Mouse (Mus musculus): ENCODE measurements around the gene Cdca7.
A peak's percentile ranks its signal among the peaks of the same experiment; 100 is the strongest.

Gene Cdca7

GRCm38 (mm10) chr2:72493039-72493438, 17.1 kb downstream of the Cdca7 start:
- no peak for DNase-seq (ENCODE audit: low spot score)

DNA sequence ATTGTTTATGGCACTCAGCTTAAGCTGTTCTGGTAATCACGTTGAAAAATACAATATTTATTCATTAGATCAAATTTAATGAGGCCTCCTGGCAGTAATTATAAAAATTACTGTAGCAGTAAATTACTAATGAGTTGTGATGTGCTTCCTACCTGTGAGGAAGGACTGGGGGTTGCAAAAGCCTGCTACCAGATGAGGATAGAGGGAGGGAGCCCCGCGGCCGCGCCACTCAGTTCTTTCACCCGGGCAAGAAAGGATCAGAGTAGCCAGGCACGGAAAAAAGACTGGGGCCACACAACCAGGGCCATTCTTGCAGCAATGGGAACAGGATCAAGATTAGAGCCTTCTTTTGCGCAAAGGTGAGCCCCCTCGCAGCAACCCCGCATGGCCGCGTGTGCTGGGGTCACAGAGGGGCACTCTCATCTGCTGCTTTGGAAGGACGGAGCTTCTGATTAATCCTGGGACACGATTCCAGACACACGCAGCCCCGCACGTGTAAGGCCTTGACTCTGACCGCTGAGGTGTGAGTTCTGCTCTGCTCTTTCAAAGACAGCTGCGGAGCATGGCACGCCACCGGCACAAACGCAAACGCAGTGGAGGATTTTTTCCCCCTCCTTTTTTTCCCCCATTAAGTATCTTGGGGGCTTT, 23.2 kb downstream of the Cdca7 start:
- DNase-seq (ENCODE audit: low spot score): no peak

DNA sequence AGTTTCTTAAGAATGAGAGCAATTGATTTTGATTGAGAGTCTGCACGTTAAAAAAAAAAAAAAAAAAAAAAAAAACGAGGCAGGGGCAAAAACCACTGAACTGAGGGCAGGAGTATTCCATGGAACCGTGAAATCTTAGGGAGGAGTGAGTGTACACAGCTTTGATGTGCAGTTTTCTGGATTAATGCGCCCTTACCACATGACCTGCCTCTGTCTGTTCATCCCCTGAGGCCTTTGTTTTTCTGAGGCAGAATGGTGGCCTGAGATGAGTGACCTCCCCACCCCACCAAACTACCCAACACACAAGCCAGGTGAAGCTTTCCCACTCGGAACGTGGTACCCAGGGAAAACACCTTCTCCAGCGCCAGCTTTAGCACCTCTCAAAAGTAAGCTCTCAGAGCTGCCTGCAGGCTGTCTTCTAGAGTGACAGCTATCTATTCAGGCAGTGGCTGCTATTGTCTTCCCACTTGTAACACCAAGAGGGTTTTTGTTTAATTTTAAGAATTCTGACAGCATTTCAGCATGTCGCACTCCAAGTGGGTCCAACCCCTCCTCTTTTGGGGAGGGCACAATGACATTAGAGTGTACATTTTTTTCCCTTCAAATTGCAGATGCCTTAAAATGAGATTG, 23.9 kb downstream of the Cdca7 start:
- no peak for DNase-seq (ENCODE audit: low spot score)

DNA sequence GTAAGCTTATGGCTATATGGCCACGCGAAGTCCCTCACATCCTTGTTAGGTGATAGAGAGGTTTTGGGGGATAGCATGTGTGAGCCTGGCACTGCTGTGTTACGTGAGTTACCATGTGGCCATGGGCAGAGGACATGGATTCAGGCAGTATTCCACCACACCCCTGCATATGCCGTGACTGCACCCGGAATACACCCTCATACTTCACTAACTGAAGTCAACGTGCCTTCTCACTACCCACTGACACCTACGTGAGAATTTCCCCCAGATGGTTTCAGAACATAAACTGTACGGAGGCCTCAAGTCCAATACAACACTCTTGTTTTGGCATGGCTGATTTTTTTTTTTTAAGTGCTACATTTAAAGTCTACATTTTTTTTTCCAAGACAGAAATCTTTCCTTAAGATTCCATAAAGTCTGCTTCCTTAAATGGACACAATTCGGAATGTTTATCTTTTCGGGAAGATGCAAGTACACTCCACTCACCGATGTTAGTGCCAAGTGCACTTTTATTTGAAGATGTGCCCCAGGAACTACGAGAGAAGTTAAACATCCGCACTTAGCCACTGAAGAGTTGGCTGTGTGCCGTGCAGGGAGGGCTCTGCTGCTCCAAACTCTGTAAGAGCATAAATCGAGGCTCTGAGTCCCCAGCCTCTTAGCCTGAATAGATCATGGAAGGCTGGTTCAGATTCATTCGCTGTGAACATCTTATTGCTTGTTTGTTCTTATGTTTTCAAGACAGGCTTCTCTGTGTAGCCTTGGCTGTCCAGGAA, 26.3 kb downstream of the Cdca7 start:
- DNase-seq (ENCODE audit: low spot score): no peak

- DNase-seq (ENCODE audit: low spot score): no peak
Observed at GRCm38 (mm10) chr2:72503646-72504045, 27.7 kb downstream of the Cdca7 start.

DNA sequence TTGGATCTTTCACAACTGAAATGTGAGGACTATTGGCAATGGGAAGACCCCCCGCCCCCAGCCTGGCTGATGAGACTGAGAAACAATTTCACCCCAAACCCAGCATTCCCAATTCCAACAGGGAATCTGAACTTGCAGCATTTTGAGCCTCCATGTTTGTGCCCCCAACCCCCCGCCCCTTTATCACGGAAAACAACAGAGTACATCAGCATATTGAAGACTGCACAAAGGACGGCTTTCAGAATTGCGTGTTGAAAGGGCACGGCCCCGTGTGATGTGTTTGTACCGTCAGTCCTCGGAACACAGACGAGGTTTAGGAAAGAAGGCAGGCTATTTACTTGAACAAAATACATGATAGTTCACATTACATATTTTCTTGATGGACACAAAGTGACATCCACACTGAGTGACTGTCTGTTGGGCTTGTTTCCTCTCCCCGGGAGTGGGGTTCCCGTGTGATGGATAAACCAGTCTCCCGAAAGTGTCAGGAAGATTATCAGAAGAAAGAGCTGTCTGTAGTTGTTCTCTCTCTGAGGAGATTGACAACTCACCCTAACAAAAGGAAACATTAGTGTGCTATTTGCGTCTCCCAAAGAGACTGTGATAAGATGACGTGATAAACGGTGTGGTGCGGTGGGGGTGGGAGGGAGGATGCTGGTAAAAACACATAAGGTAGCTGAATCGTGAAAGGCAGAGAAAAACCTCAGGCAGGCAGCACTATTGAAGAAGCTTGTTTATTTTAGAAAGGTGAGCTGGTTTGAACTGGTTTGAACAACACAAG, 32.1 kb downstream of the Cdca7 start:
- no peak for DNase-seq (ENCODE audit: low spot score)

DNA sequence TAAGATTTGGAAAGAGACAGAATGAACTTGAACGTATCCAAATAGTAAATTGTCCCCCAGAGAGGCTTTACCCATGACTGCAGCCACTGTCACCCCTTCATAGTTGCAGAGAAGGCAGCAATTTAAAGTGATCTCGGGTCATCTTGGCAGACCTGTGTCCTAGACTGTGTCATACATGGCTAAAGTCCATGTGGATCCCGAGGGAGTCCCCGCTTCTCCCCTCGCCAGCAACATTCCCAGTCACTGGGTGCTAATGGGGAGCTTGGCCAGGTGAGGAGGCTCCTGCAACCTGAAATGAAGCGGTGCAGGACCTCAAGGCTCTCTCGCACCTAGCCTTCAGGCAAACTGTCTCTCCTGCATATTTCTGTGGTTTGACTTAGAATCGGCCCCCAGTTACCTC, 32.9 kb downstream of the Cdca7 start:
- DNase-seq (ENCODE audit: low spot score): no peak

DNA sequence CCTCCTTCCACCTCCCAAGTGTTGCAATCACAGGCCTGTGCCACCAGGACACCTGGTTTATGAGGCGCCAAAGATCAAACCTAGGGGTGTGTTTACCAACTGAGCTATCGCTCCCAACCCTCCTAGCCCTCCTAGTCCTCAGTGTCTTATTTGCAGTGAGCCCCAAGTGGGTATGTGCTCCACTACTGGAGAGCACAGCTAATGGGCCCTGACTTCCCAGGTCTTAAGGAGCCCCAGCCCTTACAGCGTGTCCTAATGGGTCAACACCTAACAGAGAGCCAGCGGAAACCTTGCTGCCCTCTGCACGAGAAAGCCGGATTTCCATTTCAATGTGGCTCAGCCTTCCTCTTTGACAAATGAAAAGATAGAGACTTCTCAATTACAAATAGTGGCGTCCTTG, 39.6 kb downstream of the Cdca7 start:
- no peak for DNase-seq (ENCODE audit: low spot score)

- peak; percentile 62 for DNase-seq (ENCODE audit: low spot score)
Observed at GRCm38 (mm10) chr2:72515971-72516719, 40.2 kb downstream of the Cdca7 start.

DNA sequence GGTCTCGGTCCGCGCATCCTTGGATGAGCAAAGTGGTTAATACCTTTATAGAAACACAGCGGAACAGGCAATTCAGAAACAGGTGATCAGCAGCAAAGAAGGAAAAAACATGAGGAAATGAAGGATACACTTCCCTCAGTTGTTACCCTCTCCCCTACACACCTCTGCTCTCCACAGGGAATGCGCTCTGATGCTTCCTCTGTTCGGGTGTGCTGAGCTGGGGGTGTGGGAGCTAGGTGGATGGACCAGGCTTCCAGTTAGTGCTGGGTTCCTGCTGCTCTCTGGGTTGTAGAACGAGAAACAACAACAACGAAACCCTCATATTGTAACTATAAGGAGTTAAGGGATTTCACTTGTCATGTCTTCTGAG, 40.7 kb downstream of the Cdca7 start:
- DNase-seq (ENCODE audit: low spot score): no peak

- no peak for DNase-seq (ENCODE audit: low spot score)
Observed at GRCm38 (mm10) chr2:72524022-72524421, 48.1 kb downstream of the Cdca7 start.

DNA sequence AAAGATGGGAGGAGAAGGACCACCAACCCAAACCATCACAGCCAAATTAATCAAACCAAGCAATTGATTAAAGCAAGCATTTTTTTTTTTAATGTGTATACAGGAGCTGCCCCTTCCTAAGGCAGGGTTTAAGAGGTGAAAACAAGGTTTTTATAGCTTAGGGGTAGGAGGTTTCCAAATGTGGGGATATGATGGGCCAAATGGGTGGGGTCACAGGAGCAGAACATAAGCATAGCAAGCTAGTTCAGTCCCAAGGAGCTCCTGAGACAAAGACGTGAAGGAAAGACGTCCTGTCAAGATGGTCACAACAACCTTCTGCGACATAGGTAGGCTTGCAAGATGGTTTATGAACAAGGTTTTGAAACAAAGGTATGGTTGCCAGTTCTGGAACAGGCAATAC, 49.6 kb downstream of the Cdca7 start:
- no peak for DNase-seq (ENCODE audit: low spot score)

- DNase-seq (ENCODE audit: low spot score): no peak
Observed at GRCm38 (mm10) chr2:72529026-72529357, 53.0 kb downstream of the Cdca7 start.

- no peak for DNase-seq (ENCODE audit: low spot score)
Observed at GRCm38 (mm10) chr2:72529358-72530319, 53.7 kb downstream of the Cdca7 start.

DNA sequence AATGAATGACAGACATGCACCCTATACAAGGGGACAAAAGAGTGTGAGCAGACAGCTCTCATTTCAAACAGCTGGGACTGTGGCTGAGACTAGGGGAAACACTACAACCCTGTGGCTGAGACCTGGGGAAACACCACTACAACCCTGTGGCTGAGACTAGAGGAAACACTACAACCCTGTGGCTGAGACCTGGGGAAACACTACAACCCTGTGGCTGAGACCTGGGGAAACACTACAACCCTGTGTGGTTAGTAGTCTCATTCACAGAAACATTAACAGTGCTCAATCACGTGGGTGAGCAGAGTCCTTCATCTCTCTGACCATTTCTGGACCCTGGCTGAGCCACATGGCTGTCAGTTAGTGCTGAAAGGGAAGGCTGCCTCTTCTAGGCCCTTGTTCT, 59.9 kb downstream of the Cdca7 start:
- DNase-seq (ENCODE audit: low spot score): no peak

Data from yolk sac, embryonic 10.5 days (tissue).